ENCODE assay signal across 9 mouse cellular contexts in the genomic region with DNA sequence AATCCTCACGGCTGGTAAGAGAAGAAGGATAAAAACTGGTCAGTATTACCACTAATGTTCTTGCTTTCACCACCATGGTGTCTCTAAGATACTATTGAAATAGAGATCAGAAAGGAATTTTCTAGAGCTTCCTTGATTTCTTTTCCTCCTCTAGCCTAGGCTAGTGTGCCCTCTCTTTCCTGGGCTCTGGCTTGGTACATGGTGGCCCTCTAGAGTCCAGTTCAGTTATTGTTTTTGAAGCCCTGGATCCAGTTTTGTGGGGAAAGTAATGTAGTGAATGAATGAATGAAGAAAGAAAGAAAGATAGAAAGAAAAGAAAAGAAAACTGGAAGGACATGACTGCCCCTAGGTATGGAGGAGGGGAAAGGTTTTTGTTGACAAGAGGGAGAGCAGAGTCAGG. TPM values are rescaled to one million over a fixed set of nuclear protein-coding genes. Genes with fewer than 3 reads are reported as not detected.
DNase-seq lines count a peak whose midpoint lies in the region; ATAC-seq and TF ChIP-seq lines count a peak whose summit lies in the region.
"Had no signal": no experiment of that assay in that cellular context is flagged by ENCODE, and none has a peak within 500 bp of the region (broad histone marks: within the 10 kb centered on the region; RNA-seq: fewer than 3 reads in every experiment).

No protein-coding gene starts in this region.

- H3K36me3 ChIP-seq in heart, embryonic 12.5 days = no peaks in the 10 kb centered on the region
- H3K36me3 ChIP-seq in C2C12 (ENCODE audit: control insufficient read depth, insufficient read depth) = no peaks in the 10 kb centered on the region

- WGBS in heart, embryonic 12.5 days = 57% methylated on average over 1 of the region's 1 CpGs

- no peak for ATAC-seq in heart, embryonic 12.5 days (ENCODE audit: insufficient number of reproducible peaks, low FRiP score)
- ATAC-seq in activated CD4-positive, CD25-positive, alpha-beta regulatory T cell, adult 4 months = no peak
- ATAC-seq: forebrain, embryonic 14.5 days had no signal

- H3K27ac ChIP-seq in heart, embryonic 12.5 days (ENCODE audit: poor library complexity, severe bottlenecking) = no peak overlapping the region

- H3ac ChIP-seq in C2C12 (ENCODE audit: control insufficient read depth, insufficient read length, low read depth) = no peak overlapping the region

- DNase-seq in heart, adult 8-10 months (ENCODE audit: low spot score) = peak; percentile 30
- peak; percentile 49 for DNase-seq in adrenal gland, postnatal 14 days
- peak; percentile 32 for DNase-seq in kidney, postnatal 10 days
- no peak for DNase-seq in spleen, adult 12 weeks (ENCODE audit: low spot score)
- DNase-seq in testis, postnatal 14 days (ENCODE audit: low spot score) = no peak

- H3K4me1 ChIP-seq in heart, embryonic 12.5 days (replicated peaks) = peaks cover 12% of the 10 kb centered on the region

- H3K27me3 ChIP-seq in heart, embryonic 12.5 days (replicated peaks) = no peaks in the 10 kb centered on the region; the same call in 1 of the 2 replicates
- H3K27me3 ChIP-seq in C2C12 (ENCODE audit: control insufficient read depth, insufficient read depth, insufficient read length) = peaks cover 12% of the 10 kb centered on the region

- H3K4me2 ChIP-seq in heart, embryonic 12.5 days = no peak overlapping the region

- H3K79me2 ChIP-seq in C2C12 (ENCODE audit: control insufficient read depth, insufficient read depth) = no peaks in the 10 kb centered on the region

- no peak overlapping the region for H3K9ac ChIP-seq in heart, embryonic 12.5 days

- no peak overlapping the region for H3K4me3 ChIP-seq in heart, embryonic 12.5 days
- no peak overlapping the region for H3K4me3 ChIP-seq in C2C12 (ENCODE audit: insufficient read depth, poor library complexity, severe bottlenecking)

- no peaks in the 10 kb centered on the region for H3K9me3 ChIP-seq in heart, embryonic 12.5 days (replicated peaks)

- peak; percentile 3 for TF ChIP-seq CTCF in C2C12 (IDR thresholded peaks at IDR 0.05; ENCODE audit: control insufficient read depth, insufficient read depth, insufficient read length)

- H3K79me3 ChIP-seq in C2C12 (ENCODE audit: low read depth) = no peaks in the 10 kb centered on the region

TF ChIP-seq in C2C12, 6 proteins besides CTCF, POLR2A, EP300 and RAD21:
- TF ChIP-seq MYOG (IDR thresholded peaks at IDR 0.05; ENCODE audit: control insufficient read depth, extremely low read depth, insufficient read length) = no peak
- TF ChIP-seq USF1 (IDR thresholded peaks at IDR 0.05; ENCODE audit: low read depth) = no peak
- TF ChIP-seq MAX (IDR thresholded peaks at IDR 0.05) = no peak
- TF ChIP-seq FOSL1 (IDR thresholded peaks at IDR 0.05; ENCODE audit: insufficient read depth, low read length, poor library complexity, severe bottlenecking) = no peak
- TF ChIP-seq CEBPB (IDR thresholded peaks at IDR 0.05; ENCODE audit: low read depth) = no peak
- TF ChIP-seq MYOD1 (IDR thresholded peaks at IDR 0.05; ENCODE audit: control insufficient read depth, insufficient read length, low read depth) = no peak

RNA-seq across cellular contexts. Expression of gene Fbxw10, which starts 4.3 kb away (rescaled TPM):
- under 1 TPM; 0.09 to 0.44 (median 0.30) TPM for total RNA-seq in heart, adult 8-10 months (2022)
- polyA plus RNA-seq in heart, embryonic 12.5 days (2016; fragmentation: Nextera tagmentation; extraction: Ambion mirVana) = 0.17 and 0.23 TPM in 2 replicates
- polyA plus RNA-seq in C2C12 (2012; fragmentation: generic; extraction: Trizol) = 0.02 TPM
- total RNA-seq in adrenal gland, postnatal 14 days (2021) = 0.70 and 1.2 TPM in 2 replicates
- polyA plus RNA-seq in activated CD4-positive, CD25-positive, alpha-beta regulatory T cell, adult 4 months (2017; shearing (Covaris generic)) = 1 to 10 TPM; 3.5 to 9.7 TPM

RNA-seq across cellular contexts. Expression of gene Tvp23b, which starts 28.1 kb away (rescaled TPM):
- total RNA-seq in heart, adult 8-10 months (2022) = 10 to 100 TPM; 18.5 to 24.8 (median 21.2) TPM
- polyA plus RNA-seq in heart, embryonic 12.5 days (2016; fragmentation: Nextera tagmentation; extraction: Ambion mirVana) = 48.0 and 50.6 TPM in 2 replicates
- 13.7 TPM for polyA plus RNA-seq in C2C12 (2012; fragmentation: generic; extraction: Trizol)
- 33.6 and 34.4 TPM in 2 replicates for total RNA-seq in adrenal gland, postnatal 14 days (2021)
- polyA plus RNA-seq in activated CD4-positive, CD25-positive, alpha-beta regulatory T cell, adult 4 months (2017; shearing (Covaris generic)) = 10 to 100 TPM; 51.3 to 60.7 TPM

RNA-seq across cellular contexts. Expression of gene Trim16, which starts 31.2 kb away (rescaled TPM):
- total RNA-seq in heart, adult 8-10 months (2022) = 10 to 100 TPM in 1 of 4 experiments, 1 to 10 TPM in 3; 6.5 to 10.9 (median 9.0) TPM
- 5.4 and 6.0 TPM in 2 replicates for polyA plus RNA-seq in heart, embryonic 12.5 days (2016; fragmentation: Nextera tagmentation; extraction: Ambion mirVana)
- 24.2 TPM for polyA plus RNA-seq in C2C12 (2012; fragmentation: generic; extraction: Trizol)
- 12.0 and 13.8 TPM in 2 replicates for total RNA-seq in adrenal gland, postnatal 14 days (2021)
- 1 to 10 TPM; 2.5 to 7.1 TPM for polyA plus RNA-seq in activated CD4-positive, CD25-positive, alpha-beta regulatory T cell, adult 4 months (2017; shearing (Covaris generic))

Comparison
In these comparisons a context has a peak if more than half of its experiments do, and no peak if none do; other contexts are left out.
1. DNase-seq: peak in heart, adult 8-10 months (single experiment), adrenal gland, postnatal 14 days (single experiment) and kidney, postnatal 10 days (single experiment); none in spleen, adult 12 weeks (single experiment) and testis, postnatal 14 days (single experiment).